Mouse (Mus musculus): ENCODE results near the gene Slc35e2. TPM values are rescaled to one million over a fixed set of nuclear protein-coding genes. Genes with fewer than 3 reads are reported as not detected.

Slc35e2 gene
- total RNA-seq, 2 experiments from 2014 or later: 28.6 to 35.7 TPM

DNA sequence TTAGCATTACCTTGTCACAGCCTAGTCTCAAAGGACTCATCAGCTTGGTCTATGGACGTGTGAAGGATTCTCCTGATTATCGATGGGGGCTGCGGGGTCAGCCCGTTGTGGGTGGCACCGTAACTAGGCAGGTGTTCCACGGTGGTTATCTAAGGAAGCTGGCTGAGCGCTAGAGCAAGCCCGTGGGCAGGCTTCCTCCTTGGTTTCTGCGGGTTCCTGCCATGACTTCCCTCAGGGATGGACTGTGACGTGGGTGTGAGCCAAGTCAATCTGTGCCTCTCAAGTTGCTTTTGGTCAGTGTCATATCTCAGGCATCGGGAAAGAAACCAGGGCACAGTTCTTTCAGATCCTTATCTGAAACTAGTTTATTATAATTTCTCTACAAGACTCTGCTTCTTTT is 26.3 kb upstream of the Slc35e2 start:
- no peak for DNase-seq (ENCODE audit: low spot score in 2 of 2)

DNA sequence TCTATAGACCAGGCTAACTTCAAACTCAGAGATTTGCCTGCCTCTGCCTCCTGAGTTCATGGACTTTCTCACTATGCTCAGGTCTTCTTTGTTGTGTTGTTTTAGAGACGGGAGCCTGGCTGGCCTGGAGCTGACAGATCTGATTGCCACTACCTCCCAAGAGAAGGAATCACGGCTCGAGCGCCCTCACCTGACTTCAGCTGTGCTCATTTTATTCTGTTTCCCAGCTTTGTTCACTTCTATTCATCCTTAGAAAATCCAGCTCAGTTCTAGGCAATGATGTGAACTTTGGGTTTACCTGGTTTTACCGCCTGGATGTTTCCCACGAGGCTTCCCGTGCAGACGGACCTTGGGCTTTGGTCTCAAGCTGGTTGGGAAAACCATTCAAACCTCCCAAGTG is 25.7 kb upstream of the Slc35e2 start:
- DNase-seq (ENCODE audit: low spot score in 2 of 2): no peak

GRCm38 (mm10) chr4:155577132-155577531 is 24.1 kb upstream of the Slc35e2 start:
- no peak for DNase-seq (ENCODE audit: low spot score in 2 of 2)

DNA sequence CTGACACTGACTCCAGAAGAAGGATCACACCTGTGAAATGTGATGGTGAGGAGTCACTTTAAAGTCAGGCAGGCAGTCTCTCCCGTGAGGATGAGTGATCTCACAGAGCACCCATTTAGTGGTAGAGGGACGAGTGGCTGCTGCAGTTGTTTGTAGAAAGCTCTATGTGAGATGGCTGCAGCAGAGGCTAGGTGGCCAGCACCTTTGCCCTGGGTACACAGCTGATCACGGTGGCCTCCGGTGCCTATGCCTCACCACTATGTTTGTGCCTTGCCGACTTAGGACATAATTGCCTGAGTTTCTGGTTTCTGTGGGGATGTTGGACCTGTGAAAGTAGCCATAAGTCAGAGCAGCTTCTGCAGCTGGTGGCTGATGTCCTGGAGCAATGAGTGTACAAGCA is 23.5 kb upstream of the Slc35e2 start:
- DNase-seq (ENCODE audit: low spot score in 2 of 2): no peak

- DNase-seq (ENCODE audit: low spot score in 2 of 2): peak; percentile 74 to 75
These were observed 22.7 kb upstream of the Slc35e2 start for GRCm38 (mm10) chr4:155578336-155579125.

DNA sequence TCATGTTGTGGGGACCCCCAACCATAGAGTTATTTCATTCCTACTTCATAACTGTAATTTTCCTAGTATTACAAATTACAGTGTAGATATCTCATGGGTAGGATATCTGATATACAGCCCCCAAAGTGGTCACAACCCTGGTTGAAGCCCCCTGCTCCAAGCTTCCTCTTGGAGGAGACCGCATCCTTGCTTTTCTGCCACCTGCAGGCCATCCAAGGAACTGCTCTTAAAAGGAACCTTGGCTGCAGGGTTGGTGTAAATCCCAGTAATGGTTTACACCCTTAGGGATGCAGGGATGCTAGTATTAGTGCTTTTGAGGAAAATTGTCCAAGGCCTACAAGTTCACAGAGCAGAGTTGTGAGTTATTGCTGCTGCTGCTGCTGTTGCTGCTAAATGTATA is 20.8 kb upstream of the Slc35e2 start:
- no peak for DNase-seq (ENCODE audit: low spot score in 2 of 2)

DNA sequence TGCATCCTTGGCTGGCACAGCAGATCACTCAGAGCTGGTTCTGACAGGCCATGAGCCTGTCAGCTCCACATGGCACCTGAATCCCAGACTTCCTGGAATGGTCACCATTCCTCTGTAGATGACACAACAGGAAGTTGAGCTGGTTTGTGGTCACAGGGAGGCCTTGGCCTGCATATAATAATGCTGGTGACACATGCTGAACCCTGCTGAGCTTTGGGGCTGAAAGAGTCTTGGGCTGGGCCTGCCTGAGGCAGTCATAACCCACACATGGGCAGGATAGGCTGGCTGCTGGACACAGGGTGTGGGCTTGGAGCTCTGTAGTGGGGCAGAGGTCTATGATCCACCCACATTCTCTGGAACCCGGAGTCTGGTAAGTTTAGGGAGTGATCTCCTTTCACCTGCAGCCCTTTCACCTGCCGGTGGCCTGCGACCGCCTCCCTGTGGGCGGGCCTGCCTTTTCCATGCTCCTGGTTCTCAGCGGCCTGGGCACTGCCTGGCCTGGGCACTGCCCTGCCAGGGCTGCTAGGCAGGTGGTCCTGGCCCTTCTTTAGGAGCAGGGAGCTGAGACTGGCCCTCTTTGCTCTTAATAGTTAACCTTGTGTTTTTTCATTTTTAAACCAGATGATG is 18.8 kb upstream of the Slc35e2 start:
- DNase-seq (ENCODE audit: low spot score in 2 of 2): peak in 1 of 2 experiments; percentile 64

- DNase-seq (ENCODE audit: low spot score in 2 of 2): no peak
These were observed 11.9 kb upstream of the Slc35e2 start for GRCm38 (mm10) chr4:155589356-155589755.

- DNase-seq (ENCODE audit: low spot score in 2 of 2): no peak
These were observed 10.1 kb upstream of the Slc35e2 start for GRCm38 (mm10) chr4:155591012-155591719.

DNA sequence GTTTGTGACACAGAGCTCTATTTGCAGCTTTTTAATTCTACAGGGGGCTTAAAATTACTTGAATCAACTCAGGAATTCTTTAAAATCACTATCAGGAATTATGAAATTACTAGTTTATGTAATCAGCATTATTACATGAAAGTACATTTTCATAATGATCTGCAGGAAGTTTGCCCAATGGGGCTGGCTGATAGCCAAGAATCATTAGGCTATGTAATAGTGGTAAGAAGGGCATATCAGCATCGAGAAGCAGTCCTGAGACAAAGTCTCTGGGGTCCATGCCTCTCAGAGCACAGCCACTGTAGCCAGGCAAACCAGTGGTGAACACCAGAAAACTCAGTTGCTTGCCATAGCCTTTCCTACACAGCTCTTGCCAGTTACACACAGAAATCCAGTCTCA is 7.4 kb upstream of the Slc35e2 start:
- DNase-seq (ENCODE audit: low spot score in 2 of 2): no peak

DNA sequence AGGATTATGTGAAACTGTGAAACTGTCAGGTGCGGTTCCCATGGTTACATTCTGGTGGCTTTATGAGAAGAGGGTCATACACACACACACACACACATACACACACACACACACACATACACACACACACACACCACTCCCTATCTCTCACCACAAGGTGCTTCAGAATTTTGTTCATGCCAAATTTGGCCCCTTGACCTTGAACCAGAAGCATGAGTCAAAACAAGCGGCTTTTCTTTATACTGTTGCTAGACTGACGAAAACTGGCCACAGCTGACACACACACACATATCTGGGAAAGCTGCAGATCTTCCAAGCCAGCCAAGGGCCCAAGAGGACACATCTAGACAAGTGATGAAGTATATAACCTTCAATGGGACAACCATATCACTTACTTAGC is 5.4 kb upstream of the Slc35e2 start:
- no peak for DNase-seq (ENCODE audit: low spot score in 2 of 2)

GRCm38 (mm10) chr4:155596606-155597005 is 4.6 kb upstream of the Slc35e2 start:
- no peak for DNase-seq (ENCODE audit: low spot score in 2 of 2)

GRCm38 (mm10) chr4:155598536-155598935 is 2.7 kb upstream of the Slc35e2 start:
- DNase-seq (ENCODE audit: low spot score in 2 of 2): no peak

DNA sequence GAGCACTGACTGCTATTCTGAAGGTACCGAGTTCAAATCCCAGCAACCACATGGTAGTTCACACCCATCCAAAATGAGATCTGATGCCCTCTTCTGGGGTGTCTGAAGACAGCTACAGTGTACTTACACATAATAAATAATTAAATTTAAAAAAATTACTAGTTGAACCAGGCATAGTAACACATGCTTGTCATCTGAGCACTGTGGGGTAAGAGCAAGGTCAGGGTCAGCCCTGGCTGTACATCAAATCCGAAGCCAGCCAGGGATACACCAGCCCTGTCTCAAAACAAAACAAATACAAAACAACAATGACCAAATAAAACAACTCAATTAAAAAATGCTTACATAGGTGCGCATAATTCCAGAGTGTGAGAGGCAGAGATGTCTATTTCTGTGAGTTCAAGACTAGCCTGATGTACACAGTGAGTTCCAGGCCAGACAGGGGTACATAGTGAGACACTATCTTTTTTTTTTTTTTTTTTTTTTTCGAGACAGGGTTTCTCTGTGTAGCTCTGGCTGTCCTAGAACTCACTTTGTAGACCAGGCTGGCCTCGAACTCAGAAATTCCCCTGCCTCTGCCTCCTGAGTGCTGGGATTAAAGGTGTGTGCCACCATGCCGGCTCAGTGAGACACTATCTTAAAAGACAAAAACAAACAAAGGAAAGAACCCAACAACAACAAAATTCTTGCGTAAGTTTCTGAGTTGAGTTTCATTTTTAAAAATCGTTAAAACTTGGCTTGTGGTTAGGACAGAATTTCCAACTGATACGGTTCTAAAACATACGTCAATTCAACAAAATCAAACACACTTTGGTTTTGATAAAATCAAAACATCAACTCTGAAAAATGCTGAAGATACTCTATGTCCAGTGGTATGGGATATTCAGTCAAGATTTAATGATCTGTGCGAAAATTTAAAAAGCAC is 1.1 kb upstream of the Slc35e2 start:
- no peak for DNase-seq (ENCODE audit: low spot score in 2 of 2)

- no peak for DNase-seq (ENCODE audit: low spot score in 2 of 2)
These were observed 811 bp downstream of the Slc35e2 start for GRCm38 (mm10) chr4:155601997-155602456.

DNA sequence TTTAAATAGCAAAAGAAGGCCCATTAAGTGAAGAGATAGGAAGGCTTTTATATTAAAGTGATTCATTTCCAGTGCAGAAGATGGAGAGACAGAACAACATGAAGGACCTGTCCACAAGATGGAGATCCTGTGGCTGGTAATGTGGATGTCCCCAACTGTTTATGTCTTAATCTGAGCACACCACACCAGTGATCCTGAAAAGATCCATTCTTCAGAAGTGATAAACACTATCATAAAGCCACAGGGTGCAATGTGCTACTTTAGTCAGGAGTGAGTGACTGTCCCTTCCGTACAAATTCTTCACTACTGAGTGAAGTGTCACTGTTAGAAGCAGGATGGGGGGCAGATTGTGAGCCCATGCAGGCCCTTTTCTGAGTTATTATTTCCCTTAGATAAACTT is 1.5 kb downstream of the Slc35e2 start:
- no peak for DNase-seq (ENCODE audit: low spot score in 2 of 2)

GRCm38 (mm10) chr4:155603801-155604200 is 2.6 kb downstream of the Slc35e2 start:
- DNase-seq (ENCODE audit: low spot score in 2 of 2): no peak

GRCm38 (mm10) chr4:155605132-155605531 is 3.9 kb downstream of the Slc35e2 start:
- DNase-seq (ENCODE audit: low spot score in 2 of 2): no peak

DNA sequence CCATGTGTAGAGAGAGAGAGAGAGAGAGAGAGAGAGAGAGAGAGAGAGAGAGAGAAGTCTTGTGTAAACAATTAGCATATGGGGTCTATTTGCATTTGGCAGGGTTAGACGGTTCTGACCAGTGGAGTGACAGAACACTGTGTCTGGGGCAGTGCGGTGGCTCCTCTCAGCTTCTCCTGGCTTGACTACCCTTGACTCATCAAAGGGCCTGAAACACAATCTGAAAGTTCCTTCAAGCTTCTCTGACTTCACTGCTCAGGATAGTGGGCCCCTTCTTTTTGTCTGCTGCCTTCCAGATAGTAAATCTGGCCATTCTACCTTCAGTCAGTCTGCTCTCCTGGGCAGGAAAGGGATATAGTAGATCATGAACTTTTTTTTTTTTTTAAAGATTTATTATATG is 5.6 kb downstream of the Slc35e2 start:
- DNase-seq (ENCODE audit: low spot score in 2 of 2): no peak

DNA sequence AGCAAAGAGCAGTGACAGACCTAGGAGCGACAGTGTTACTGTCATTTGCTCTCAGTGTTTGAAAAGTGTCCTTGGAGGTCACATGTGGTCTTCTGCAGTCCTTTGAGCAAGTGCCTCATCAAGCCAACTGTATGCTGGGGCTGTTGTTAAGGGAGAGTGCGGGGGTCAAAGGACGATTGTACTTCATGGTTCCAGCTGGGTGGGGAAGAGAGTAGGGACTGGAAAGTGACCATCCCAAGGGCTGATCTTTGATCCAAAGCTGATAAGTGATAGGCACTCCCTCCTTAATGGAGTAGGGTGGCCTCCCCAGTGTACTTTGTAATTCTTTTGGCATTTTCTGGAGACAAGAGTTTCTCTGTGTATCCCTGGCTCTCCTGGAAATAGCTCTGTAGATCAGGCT is 10.6 kb downstream of the Slc35e2 start:
- DNase-seq (ENCODE audit: low spot score in 2 of 2): no peak

DNA sequence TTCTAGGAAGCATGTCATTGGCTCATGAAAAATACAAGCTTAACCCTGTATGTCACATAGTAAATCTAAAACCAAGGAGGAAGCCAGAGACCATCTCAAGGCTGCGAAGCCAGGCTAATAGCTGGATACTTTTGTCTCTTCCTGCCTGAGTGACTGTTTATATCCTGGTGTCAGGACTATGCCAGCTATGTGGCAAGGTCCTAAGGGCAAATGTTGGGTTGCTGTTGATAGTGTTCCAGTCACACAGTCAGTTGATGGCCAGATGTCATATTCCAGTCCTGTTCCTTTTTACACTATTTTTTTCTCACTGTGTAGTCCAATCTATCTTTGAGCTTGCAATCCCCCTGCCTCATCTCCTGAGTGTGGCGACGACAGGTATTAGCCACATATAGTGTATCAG is 12.0 kb downstream of the Slc35e2 start:
- DNase-seq (ENCODE audit: low spot score in 2 of 2): no peak
